Mouse (Mus musculus): ENCODE data around the gene Ube2q2. TPM values are rescaled to one million over a fixed set of nuclear protein-coding genes. Genes with fewer than 3 reads are reported as not detected.
A peak's percentile ranks its signal among the peaks of the same experiment; 100 is the strongest.

The Ube2q2 gene
- total and polyA plus RNA-seq, 2 experiments = 6.5 to 18.2 TPM

DNA sequence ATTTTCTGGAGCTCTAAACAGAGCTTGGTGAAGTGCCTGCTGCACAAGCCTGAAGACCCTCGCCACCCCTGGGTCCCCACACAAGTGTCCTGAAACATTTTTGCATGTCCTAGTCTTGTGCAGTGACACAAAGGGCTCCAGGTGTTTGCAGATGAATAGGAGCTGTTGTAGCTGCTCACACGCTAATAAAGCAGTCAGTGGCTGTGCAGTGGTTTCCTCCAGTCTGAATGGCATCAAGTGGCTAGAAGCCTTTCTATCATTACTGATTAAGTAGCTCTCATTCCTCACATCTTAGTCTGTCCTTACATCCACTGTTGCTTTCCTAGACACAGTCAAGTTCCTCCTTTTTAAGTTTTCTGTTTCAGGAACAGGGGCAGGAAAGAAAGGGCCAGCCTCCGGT lies 67.0 kb downstream of the Ube2q2 start:
- Histone ChIP-seq H3K79me2 (ENCODE audit: control insufficient read depth, insufficient read depth, low read length) (peaks cover 10% of the 10 kb centered on the region; the same call in 1 of the 2 replicates), H3K36me3 (ENCODE audit: control insufficient read depth, insufficient read depth, low read length) (peaks cover 63% of the 10 kb centered on the region), H3K27me3 (ENCODE audit: control insufficient read depth, insufficient read depth, low read length) (no peaks in the 10 kb centered on the region), H3K4me1 (ENCODE audit: control insufficient read depth, insufficient read depth, low read length) (peaks cover 30% of the 10 kb centered on the region), H3K9ac (ENCODE audit: low read depth, low read length) (no peak overlapping the region), H3K27ac (replicated peaks; ENCODE audit: insufficient read depth, low read depth, low read length) (peak overlapping the region; percentile 74), H3K4me3 (ENCODE audit: insufficient read depth, low read depth, low read length) (no peak overlapping the region)
- no peak for DNase-seq (ENCODE audit: extremely low read depth, low read depth, low spot score)
- TF ChIP-seq CTCF (IDR thresholded peaks at IDR 0.05; ENCODE audit: low read depth, low read length) (no peak), POLR2A (IDR thresholded peaks at IDR 0.05; ENCODE audit: extremely low read depth, insufficient read depth, low read length) (no peak)
- WGBS = 87% methylated on average over 3 of the region's 3 CpGs

DNA sequence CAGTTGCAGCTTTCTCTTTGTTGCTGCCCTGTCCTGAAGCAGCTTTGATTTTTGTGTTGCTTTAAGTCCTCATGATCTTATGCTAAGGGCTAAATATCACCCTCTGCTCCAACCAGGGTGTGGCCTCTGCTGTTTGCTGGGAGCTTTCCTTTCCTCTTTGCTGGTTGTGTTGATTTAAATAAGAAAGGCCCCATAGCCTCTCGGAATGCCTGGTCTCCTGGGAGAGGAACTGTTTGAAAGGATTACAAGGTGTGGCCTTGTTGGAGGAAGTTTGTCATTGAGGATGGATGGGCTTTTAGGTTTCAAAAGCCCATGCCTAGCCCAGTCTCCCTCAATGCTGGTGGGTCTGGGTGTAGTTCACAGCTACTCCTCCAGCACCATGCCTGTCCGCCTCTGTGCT lies 67.4 kb downstream of the Ube2q2 start:
- Histone ChIP-seq H3K27ac (replicated peaks; ENCODE audit: insufficient read depth, low read depth, low read length) (peak overlapping the region; percentile 22; the same call in 1 of the 2 replicates), H3K36me3 (ENCODE audit: control insufficient read depth, insufficient read depth, low read length) (peaks cover 67% of the 10 kb centered on the region), H3K79me2 (ENCODE audit: control insufficient read depth, insufficient read depth, low read length) (peaks cover 10% of the 10 kb centered on the region; the same call in 1 of the 2 replicates), H3K4me3 (ENCODE audit: insufficient read depth, low read depth, low read length) (no peak overlapping the region), H3K9ac (ENCODE audit: low read depth, low read length) (no peak overlapping the region), H3K27me3 (ENCODE audit: control insufficient read depth, insufficient read depth, low read length) (no peaks in the 10 kb centered on the region), H3K4me1 (ENCODE audit: control insufficient read depth, insufficient read depth, low read length) (peaks cover 29% of the 10 kb centered on the region)
- no peak for DNase-seq (ENCODE audit: extremely low read depth, low read depth, low spot score)
- WGBS = 91% methylated on average over 2 of the region's 2 CpGs
- TF ChIP-seq CTCF (IDR thresholded peaks at IDR 0.05; ENCODE audit: low read depth, low read length) = no peak
- TF ChIP-seq POLR2A (IDR thresholded peaks at IDR 0.05; ENCODE audit: extremely low read depth, insufficient read depth, low read length) = no peak

DNA sequence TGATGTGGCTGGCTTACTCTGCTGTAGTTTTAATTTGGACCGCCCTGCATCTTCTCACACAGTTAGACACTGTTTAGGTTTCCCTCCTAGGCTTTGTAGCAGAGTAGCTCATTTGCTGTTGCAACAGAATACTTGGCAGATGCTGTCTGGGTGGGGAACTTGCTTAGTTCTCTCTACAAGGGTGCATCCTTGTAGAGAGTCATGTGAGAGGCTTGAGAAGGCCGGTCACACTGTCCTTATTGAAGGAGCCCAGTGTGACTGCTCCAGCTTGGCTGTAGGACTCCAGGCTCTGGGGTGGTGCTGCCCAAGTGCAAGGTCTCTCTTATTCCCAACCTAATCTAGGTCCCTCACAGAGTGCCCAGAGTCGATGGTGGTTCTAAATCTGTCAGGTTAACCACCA lies 68.7 kb downstream of the Ube2q2 start:
- H3K36me3 ChIP-seq (ENCODE audit: control insufficient read depth, insufficient read depth, low read length) = peaks cover 78% of the 10 kb centered on the region
- H3K9ac ChIP-seq (ENCODE audit: low read depth, low read length) = no peak overlapping the region
- no peak overlapping the region for H3K4me3 ChIP-seq (ENCODE audit: insufficient read depth, low read depth, low read length)
- DNase-seq (ENCODE audit: extremely low read depth, low read depth, low spot score) = no peak
- 93% methylated on average over 3 of the region's 3 CpGs for WGBS
- H3K27me3 ChIP-seq (ENCODE audit: control insufficient read depth, insufficient read depth, low read length) = no peaks in the 10 kb centered on the region
- H3K4me1 ChIP-seq (ENCODE audit: control insufficient read depth, insufficient read depth, low read length) = peaks cover 22% of the 10 kb centered on the region
- H3K79me2 ChIP-seq (ENCODE audit: control insufficient read depth, insufficient read depth, low read length) = peaks cover 7% of the 10 kb centered on the region; the same call in 1 of the 2 replicates
- no peak for TF ChIP-seq CTCF (IDR thresholded peaks at IDR 0.05; ENCODE audit: low read depth, low read length)
- TF ChIP-seq POLR2A (IDR thresholded peaks at IDR 0.05; ENCODE audit: extremely low read depth, insufficient read depth, low read length) = no peak
- no peak overlapping the region for H3K27ac ChIP-seq (replicated peaks; ENCODE audit: insufficient read depth, low read depth, low read length)

DNA sequence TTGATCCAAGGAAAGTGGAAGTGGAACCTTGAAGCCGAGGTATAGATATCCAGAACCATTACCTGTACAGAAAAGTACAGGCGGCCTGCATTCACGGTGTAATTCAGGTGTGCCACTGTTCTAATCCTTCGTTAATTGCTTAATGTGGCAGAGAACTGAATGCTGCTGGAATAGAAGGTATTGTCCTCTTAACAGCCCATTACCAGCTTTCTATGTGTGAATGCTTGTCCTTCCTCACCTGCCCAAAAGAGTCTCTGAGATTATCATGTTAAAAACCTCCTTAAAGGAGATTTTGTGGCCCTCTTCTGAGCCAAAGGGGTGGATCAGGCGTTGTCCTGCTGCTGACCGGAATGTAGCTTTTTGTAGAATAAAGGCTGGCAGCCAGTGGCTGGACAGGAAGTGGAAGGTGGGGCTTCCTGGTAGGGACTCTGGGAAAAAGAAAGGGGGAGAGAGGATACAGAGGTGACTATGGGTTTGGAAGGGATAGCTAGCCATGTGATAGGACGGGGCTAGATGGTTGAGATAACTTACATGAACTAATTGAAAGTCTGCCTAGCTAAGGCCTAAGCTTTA lies 76.6 kb downstream of the Ube2q2 start:
- 77% methylated on average over 7 of the region's 7 CpGs for WGBS
- Histone ChIP-seq H3K27me3 (ENCODE audit: control insufficient read depth, insufficient read depth, low read length) (no peaks in the 10 kb centered on the region), H3K79me2 (ENCODE audit: control insufficient read depth, insufficient read depth, low read length) (no peaks in the 10 kb centered on the region), H3K36me3 (ENCODE audit: control insufficient read depth, insufficient read depth, low read length) (peaks cover 47% of the 10 kb centered on the region), H3K4me1 (ENCODE audit: control insufficient read depth, insufficient read depth, low read length) (no peaks in the 10 kb centered on the region; the same call in 1 of the 2 replicates), H3K27ac (replicated peaks; ENCODE audit: insufficient read depth, low read depth, low read length) (peak overlapping the region; percentile 29; the same call in 1 of the 2 replicates), H3K9ac (ENCODE audit: low read depth, low read length) (no peak overlapping the region), H3K4me3 (ENCODE audit: insufficient read depth, low read depth, low read length) (no peak overlapping the region)
- TF ChIP-seq CTCF (IDR thresholded peaks at IDR 0.05; ENCODE audit: low read depth, low read length) (no peak), POLR2A (IDR thresholded peaks at IDR 0.05; ENCODE audit: extremely low read depth, insufficient read depth, low read length) (no peak)
- DNase-seq (ENCODE audit: extremely low read depth, low read depth, low spot score) = no peak

DNA sequence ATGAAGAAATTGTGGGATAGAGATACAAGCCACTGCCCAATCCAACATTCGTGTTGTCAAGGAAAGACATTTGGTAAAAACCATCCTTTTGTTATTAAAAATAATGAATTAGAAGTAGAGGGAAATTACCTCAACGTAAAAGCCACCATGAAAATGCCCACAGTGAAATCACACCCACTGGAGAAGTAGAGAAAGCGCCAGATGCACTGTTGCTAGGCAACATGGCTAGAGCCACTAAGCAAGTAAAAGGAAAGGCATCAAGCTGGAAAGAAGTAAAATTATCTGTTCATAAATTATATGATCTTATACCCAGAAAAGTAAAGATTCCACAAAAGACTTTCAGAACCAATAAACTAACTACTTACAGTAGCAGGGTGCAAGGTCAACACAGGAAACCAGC lies 77.6 kb downstream of the Ube2q2 start:
- Histone ChIP-seq H3K4me1 (ENCODE audit: control insufficient read depth, insufficient read depth, low read length) (no peaks in the 10 kb centered on the region; the same call in 1 of the 2 replicates), H3K79me2 (ENCODE audit: control insufficient read depth, insufficient read depth, low read length) (no peaks in the 10 kb centered on the region), H3K9ac (ENCODE audit: low read depth, low read length) (no peak overlapping the region), H3K36me3 (ENCODE audit: control insufficient read depth, insufficient read depth, low read length) (peaks cover 38% of the 10 kb centered on the region), H3K27ac (replicated peaks; ENCODE audit: insufficient read depth, low read depth, low read length) (no peak overlapping the region), H3K4me3 (ENCODE audit: insufficient read depth, low read depth, low read length) (no peak overlapping the region), H3K27me3 (ENCODE audit: control insufficient read depth, insufficient read depth, low read length) (no peaks in the 10 kb centered on the region)
- 94% methylated on average over 3 of the region's 3 CpGs for WGBS
- no peak for TF ChIP-seq POLR2A (IDR thresholded peaks at IDR 0.05; ENCODE audit: extremely low read depth, insufficient read depth, low read length)
- TF ChIP-seq CTCF (IDR thresholded peaks at IDR 0.05; ENCODE audit: low read depth, low read length) = no peak
- no peak for DNase-seq (ENCODE audit: extremely low read depth, low read depth, low spot score)

DNA sequence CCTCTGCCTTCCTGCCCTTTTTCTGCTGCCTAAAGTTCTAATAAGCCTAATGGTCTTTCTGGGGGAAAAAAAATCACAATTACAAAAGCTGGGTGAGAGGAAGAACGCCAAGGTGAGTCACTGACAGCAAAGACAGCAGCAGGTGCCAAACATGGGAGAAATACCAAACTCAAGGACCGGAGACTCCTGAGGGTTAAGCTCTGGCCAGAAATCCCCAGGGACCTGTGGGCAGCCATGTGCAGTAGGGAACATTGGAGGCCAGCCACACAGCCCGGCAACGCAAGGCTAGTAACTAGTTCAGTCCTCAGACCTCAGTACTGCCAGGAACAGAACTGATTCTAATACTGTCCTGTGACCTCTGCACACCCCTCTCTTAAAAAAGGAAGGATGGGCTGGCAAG lies 79.5 kb downstream of the Ube2q2 start:
- DNase-seq (ENCODE audit: extremely low read depth, low read depth, low spot score) = no peak
- no peaks in the 10 kb centered on the region for H3K79me2 ChIP-seq (ENCODE audit: control insufficient read depth, insufficient read depth, low read length)
- H3K36me3 ChIP-seq (ENCODE audit: control insufficient read depth, insufficient read depth, low read length) = peaks cover 22% of the 10 kb centered on the region
- H3K9ac ChIP-seq (ENCODE audit: low read depth, low read length) = no peak overlapping the region
- H3K4me1 ChIP-seq (ENCODE audit: control insufficient read depth, insufficient read depth, low read length) = peaks cover 3% of the 10 kb centered on the region
- 81% methylated on average over 4 of the region's 4 CpGs for WGBS
- H3K27me3 ChIP-seq (ENCODE audit: control insufficient read depth, insufficient read depth, low read length) = no peaks in the 10 kb centered on the region
- no peak overlapping the region for H3K4me3 ChIP-seq (ENCODE audit: insufficient read depth, low read depth, low read length)
- no peak for TF ChIP-seq POLR2A (IDR thresholded peaks at IDR 0.05; ENCODE audit: extremely low read depth, insufficient read depth, low read length)
- no peak for TF ChIP-seq CTCF (IDR thresholded peaks at IDR 0.05; ENCODE audit: low read depth, low read length)
- no peak overlapping the region for H3K27ac ChIP-seq (replicated peaks; ENCODE audit: insufficient read depth, low read depth, low read length)

Measured in liver, adult 2 months (tissue).